Mouse (Mus musculus) hindbrain, embryonic 16.5 days (tissue): ENCODE measurements around the gene Rnh1. TPM values are rescaled to one million over a fixed set of nuclear protein-coding genes. Genes with fewer than 3 reads are reported as not detected.

Source experiments
- ATAC-seq: fragments of 200-750 bp; cut with Nextera tagmentation; 2 replicates; pipeline ENCODE4 v1.8.0; 2017; ENCODE audit warnings: moderate TSS enrichment, moderate library complexity
- H3K27ac ChIP-seq: fragments of 300-500 bp; sonication (generic); 2 replicates; pipeline ENCODE4 v1.5.1; 2014; ENCODE audit warnings: low read depth, mild to moderate bottlenecking, control low read depth, low read length, moderate library complexity
- H3K27me3 ChIP-seq: fragments of 300-500 bp; sonication (generic); replicated peaks from 2 replicates; pipeline ENCODE4 v1.6.1; 2014; ENCODE audit warnings: low read length; ENCODE audit not compliant: control insufficient read depth, insufficient read depth
- H3K36me3 ChIP-seq: fragments of 300-500 bp; sonication (generic); 2 replicates; pipeline ENCODE4 v1.6.1; 2014; ENCODE audit warnings: mild to moderate bottlenecking, low read length, moderate library complexity, mixed read lengths; ENCODE audit not compliant: control insufficient read depth, insufficient read depth
- H3K4me1 ChIP-seq: fragments of 300-500 bp; sonication (generic); 2 replicates; pipeline ENCODE4 v1.6.1; 2014; ENCODE audit warnings: low read depth, low read length; ENCODE audit not compliant: control insufficient read depth, insufficient read depth
- H3K4me2 ChIP-seq: fragments of 300-500 bp; sonication (generic); 2 replicates; pipeline ENCODE4 v1.6.1; 2014; ENCODE audit warnings: mild to moderate bottlenecking, low read length, control low read depth, moderate library complexity
- H3K4me3 ChIP-seq: fragments of 300-500 bp; sonication (generic); 2 replicates; pipeline ENCODE4 v1.5.1; 2014; ENCODE audit warnings: mild to moderate bottlenecking, low read length, control low read depth, moderate library complexity
- H3K9ac ChIP-seq: fragments of 300-500 bp; sonication (generic); 2 replicates; pipeline ENCODE4 v1.6.1; 2014; ENCODE audit warnings: low read depth, mild to moderate bottlenecking, control low read depth, low read length, moderate library complexity
- H3K9me3 ChIP-seq: fragments of 300-500 bp; sonication (generic); 2 replicates; pipeline ENCODE4 v1.6.1; 2014; ENCODE audit warnings: mild to moderate bottlenecking, low read length, moderate library complexity; ENCODE audit not compliant: control insufficient read depth
- WGBS: fragments of 180-500 bp; shearing (Covaris S2); extraction: QIAGEN DNeasy Blood & Tissue Kit; methylation state at CpG from one replicate; pipeline ENCODE4 v1.1.7; 2014; 5-methylcytosine and 5-hydroxymethylcytosine counted together
- polyA plus RNA-seq: library from polyadenylated mRNA; unstranded; fragments of >200 nt; fragmentation: Nextera tagmentation; extraction: Ambion mirVana; gene quantifications from 2 replicates; pipeline ENCODE4 v1.2.1, GENCODE M21; 2015

Gene Rnh1
- polyA plus RNA-seq, 1 experiment from 2014 or later: 54.1 TPM

DNA sequence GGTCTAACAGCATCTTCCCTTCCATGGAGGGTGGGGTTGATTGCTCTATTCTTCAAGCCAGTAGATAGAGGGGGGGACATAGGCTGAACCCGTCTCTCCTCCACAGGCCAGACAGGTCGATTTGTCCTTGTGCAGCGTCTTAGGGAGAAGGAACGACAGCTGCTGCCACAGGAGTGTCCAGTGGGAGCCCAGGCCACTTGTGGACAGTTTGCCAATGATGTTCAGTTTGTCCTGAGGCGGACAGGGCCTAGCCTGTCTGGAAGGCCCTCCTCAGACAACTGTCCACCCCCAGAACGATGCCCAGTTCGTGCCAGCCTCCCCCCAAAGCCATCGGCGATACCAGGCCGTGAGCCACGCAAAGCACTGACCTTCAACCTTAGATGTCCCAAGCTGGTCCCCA is 44.2 kb upstream of the Rnh1 start:
- Histone ChIP-seq H3K9me3 (no peaks in the 10 kb centered on the region), H3K27me3 (no peaks in the 10 kb centered on the region), H3K4me3 (no peak overlapping the region), H3K4me1 (peaks cover 14% of the 10 kb centered on the region), H3K9ac (no peak overlapping the region), H3K27ac (no peak overlapping the region), H3K4me2 (peak overlapping the region; percentile 94), H3K36me3 (no peaks in the 10 kb centered on the region)
- ATAC-seq: no peak
- 87% methylated on average over 11 of the region's 11 CpGs for WGBS

DNA sequence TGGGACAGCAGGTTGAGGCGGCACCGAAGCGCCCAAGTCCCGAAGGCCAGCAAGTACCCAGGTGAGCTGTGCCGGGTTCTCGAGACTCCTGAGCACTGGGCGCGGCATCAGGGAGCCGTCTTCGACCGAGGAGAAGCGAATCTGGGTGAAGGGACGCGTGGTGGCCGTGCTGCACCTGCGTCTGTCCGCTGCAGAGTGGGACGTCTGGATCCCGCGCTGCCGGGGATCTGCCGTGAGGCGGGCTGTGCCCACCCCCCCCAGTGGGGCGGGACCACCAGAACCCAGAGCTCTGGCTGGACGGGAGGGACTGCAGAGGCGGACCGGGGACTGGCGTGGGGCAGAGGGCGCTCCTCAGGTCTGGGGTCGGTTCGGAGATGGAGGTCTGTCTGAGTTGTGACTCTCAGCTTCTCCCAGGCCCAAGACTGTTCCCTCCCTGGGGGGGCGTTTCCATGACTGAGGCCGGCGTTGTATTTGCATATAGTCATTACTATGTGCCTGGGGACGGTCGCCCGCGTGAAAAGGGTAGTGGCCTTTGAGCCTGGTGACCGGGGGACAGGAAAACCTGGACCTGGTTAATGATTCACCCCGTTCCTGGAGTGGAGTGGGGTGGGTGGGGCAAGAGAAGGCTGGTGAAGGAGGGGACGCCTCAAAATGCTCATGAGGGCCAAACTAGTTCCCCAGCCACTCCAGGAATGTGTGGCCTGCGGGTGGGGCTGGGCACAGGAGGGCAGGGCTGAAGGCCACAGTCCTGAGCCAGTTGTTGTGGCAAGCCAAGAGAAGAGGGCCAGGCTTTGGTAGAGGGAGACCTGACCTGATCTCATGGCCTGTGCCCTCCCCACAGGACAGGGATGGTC is 43.5 kb upstream of the Rnh1 start:
- Histone ChIP-seq H3K4me2 (peak overlapping the region; percentile 94), H3K27ac (peak overlapping the region; percentile 35; the same call in 1 of the 2 replicates), H3K36me3 (no peaks in the 10 kb centered on the region), H3K27me3 (no peaks in the 10 kb centered on the region), H3K4me1 (peaks cover 14% of the 10 kb centered on the region), H3K4me3 (peak overlapping the region; percentile 60), H3K9me3 (no peaks in the 10 kb centered on the region), H3K9ac (peak overlapping the region; percentile 65)
- peak; percentile 54 for ATAC-seq
- WGBS: under 1% methylated on average over 42 of the region's 42 CpGs

DNA sequence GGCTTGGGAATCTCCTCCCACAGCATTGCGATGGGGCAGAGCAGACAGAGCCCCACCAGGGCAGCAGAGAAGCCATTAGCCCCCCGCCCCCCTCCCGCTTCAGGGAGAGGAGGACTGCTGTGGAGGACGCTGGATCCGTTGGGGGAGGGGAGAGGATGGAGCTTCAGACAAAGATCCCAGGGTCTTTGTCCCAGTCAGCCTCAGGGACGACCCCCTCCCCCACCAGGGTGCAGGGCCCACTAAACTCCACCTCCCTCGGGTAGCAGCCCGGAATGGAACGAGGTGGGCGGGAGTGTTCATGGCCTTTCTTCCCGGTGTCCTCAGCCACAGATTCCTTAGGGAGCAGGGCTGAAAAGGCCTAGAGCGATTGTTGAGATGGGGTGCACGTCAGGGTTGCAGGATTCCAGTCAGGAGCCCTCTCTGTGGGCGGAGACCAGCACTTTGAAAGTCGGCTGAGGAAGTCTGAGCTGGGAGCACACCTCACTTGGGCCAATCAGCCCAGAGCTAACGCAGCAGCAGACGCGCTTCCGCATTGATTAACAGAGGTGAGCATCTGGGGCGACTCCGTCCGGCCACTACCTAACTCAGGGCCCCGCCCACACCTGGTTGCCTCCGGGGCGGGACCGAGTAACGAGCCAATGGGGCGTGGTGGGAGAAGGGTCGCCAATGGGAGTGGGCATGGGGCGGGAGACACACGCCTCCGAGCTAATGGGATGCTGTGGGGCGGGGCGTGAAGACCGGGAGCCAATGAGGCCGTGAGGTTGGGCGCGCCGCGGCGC is 42.6 kb upstream of the Rnh1 start, which contains the start of gene Rassf7:
Gene Rassf7 (plus strand): TSS at position 760 of the 779 bp plus-strand sequence.
- H3K4me2 ChIP-seq: peak within 1 kb of the TSS; percentile 94
- H3K9ac ChIP-seq: peak within 1 kb of the TSS; percentile 65
- no peaks in the 10 kb centered on the region for H3K36me3 ChIP-seq
- peak; percentile 96 for ATAC-seq
- H3K27ac ChIP-seq: peak within 1 kb of the TSS; percentile 35
- no peaks in the 10 kb centered on the region for H3K9me3 ChIP-seq
- peak within 1 kb of the TSS; percentile 60 for H3K4me3 ChIP-seq
- H3K4me1 ChIP-seq: peaks cover 14% of the 10 kb centered on the region
- no peaks in the 10 kb centered on the region for H3K27me3 ChIP-seq
- under 1% methylated on average over 41 of the region's 41 CpGs for WGBS

DNA sequence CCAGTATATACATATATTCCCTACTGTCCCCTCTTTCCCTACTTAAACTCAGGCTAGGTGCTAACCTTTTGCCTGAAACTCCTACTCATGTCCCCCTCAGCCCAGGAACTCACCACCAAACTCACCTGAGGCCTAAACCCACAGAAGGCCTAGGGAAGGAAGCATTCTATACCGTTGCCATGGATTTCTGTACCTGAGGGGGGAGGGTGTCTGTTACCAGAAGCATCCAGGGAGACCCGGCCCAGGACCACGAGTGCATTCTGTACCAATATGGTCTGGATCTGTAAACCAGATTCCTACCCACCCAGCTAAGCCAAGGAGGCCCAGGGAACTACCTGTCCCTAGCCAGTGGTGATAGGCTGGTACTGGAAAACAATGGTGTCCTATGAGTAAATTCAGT is 41.7 kb upstream of the Rnh1 start:
- WGBS: 77% methylated on average over 3 of the region's 3 CpGs
- H3K36me3 ChIP-seq: no peaks in the 10 kb centered on the region
- H3K9me3 ChIP-seq: no peaks in the 10 kb centered on the region
- H3K4me2 ChIP-seq: no peak overlapping the region
- no peak overlapping the region for H3K4me3 ChIP-seq
- no peak for ATAC-seq
- H3K27ac ChIP-seq: no peak overlapping the region
- peaks cover 14% of the 10 kb centered on the region for H3K4me1 ChIP-seq
- no peak overlapping the region for H3K9ac ChIP-seq
- H3K27me3 ChIP-seq: no peaks in the 10 kb centered on the region

DNA sequence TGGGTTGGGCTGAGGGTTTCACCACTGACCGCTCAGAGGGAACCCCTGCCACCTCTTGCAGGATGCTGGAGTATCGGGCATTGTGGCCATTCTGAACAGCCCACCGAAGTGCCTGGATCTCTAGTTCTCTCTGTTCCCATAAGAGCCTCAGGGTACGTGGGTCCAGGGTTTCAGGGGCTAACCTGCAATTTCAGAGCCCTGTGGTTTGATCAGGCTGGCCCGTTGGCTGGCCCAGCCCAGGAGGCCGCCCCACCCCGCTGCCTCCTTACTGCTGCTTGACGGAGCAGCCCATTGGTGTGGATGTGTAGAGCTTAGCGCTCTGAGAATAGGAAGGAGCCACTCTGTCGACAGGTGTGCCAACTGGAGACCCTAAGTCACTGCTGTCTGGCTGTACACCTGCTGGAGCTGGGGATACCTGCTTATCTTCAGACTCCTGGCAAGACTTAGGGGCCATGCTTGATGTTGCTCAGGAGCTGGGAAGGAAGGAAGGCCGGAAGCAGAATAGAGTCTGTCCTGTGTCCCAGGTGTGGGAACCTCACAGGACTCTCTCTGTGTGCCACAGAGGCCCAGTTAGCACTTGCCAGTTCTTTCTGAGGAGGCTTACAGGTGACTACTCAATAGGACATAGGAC is 41.1 kb upstream of the Rnh1 start, which contains the start of gene Lmntd2:
Gene Lmntd2 (minus strand): TSS at position 476 of the 631 bp plus-strand sequence.
- Histone ChIP-seq H3K27me3 (no peaks in the 10 kb centered on the region), H3K4me1 (peaks cover 14% of the 10 kb centered on the region), H3K27ac (peak within 1 kb of the TSS; percentile 15; the same call in 1 of the 2 replicates), H3K36me3 (no peaks in the 10 kb centered on the region), H3K9ac (peak within 1 kb of the TSS; percentile 65), H3K4me2 (peak within 1 kb of the TSS; percentile 94), H3K9me3 (no peaks in the 10 kb centered on the region), H3K4me3 (peak within 1 kb of the TSS; percentile 60)
- ATAC-seq: no peak
- 93% methylated on average over 11 of the region's 11 CpGs for WGBS

DNA sequence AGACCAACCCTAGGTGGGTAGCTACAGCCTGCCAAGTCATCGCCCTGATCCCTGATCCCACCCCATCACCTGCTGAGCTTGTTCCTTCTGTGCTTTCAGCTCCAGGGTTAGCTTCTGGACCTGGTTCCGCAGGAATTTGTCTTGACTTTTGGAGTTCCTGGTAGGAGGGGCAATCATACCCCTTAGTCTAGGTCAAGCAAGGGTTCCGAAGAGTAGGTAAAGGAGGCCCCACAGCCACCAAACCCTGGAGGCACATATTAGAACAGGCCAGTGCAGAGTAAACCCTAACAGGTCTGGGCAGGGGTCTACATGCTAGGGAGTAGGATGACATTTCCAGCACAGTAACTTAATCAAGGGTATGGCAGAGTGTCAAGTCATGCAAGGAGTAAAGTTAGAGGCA is 40.5 kb upstream of the Rnh1 start:
- Histone ChIP-seq H3K4me1 (peaks cover 14% of the 10 kb centered on the region), H3K9ac (no peak overlapping the region), H3K4me2 (no peak overlapping the region), H3K27ac (no peak overlapping the region), H3K4me3 (no peak overlapping the region), H3K36me3 (no peaks in the 10 kb centered on the region), H3K27me3 (no peaks in the 10 kb centered on the region), H3K9me3 (no peaks in the 10 kb centered on the region)
- WGBS: 91% methylated on average over 3 of the region's 3 CpGs
- no peak for ATAC-seq

DNA sequence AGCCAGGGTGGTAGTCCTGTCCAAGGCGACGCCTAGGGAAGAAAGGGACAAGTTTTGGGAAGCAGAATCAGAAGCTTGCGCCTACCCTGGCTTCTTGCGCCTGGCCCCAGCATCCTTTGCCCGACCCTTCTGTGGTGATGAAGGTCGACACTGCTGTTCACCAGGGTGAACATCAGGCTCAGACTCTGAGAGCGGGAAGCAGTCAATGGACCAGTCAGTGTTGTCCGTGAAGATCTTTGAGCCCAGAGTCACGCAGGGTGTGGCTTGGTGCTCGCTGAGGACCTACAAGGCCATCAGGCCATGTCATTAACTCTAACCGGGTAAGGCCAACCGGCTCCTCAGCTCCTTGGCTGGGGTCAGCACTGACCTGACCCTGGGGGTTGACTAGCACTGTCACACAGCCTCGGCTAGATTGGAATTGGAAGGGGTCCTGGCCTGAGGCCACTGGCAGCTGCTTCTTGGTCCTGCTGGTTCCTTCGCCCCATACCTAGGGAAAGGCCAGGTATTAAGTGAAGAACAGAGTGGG is 38.0 kb upstream of the Rnh1 start:
- 90% methylated on average over 14 of the region's 14 CpGs for WGBS

DNA sequence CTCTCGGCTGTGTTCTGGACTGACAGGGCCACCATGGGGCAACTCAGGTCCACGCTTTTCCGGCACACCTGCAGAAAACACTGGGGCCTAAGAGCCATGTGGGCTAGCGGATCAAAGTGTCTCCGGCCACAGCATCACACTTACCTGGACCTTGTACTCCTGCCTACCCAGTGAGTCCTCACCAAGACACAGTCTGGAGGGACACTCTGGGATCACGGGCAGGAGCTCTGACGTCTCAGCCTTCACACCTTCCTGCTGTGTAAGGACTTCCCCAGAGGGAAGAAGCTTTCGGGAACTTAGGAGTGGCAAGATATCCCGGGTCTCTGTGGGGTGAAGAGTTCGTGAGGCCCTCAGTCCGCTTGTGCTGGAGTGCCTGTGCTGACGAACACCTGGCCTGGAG is 37.5 kb upstream of the Rnh1 start:
- Histone ChIP-seq H3K27ac (no peak overlapping the region), H3K9ac (no peak overlapping the region), H3K36me3 (no peaks in the 10 kb centered on the region), H3K4me2 (no peak overlapping the region), H3K27me3 (no peaks in the 10 kb centered on the region), H3K4me3 (no peak overlapping the region), H3K9me3 (no peaks in the 10 kb centered on the region), H3K4me1 (peaks cover 4% of the 10 kb centered on the region)
- WGBS: 85% methylated on average over 12 of the region's 12 CpGs
- no peak for ATAC-seq

More for the DNA sequence above, 38.0 kb upstream of the Rnh1 start:
- no peak overlapping the region for H3K4me2 ChIP-seq
- no peaks in the 10 kb centered on the region for H3K9me3 ChIP-seq
- no peaks in the 10 kb centered on the region for H3K36me3 ChIP-seq
- ATAC-seq: no peak
- H3K9ac ChIP-seq: no peak overlapping the region
- H3K4me3 ChIP-seq: no peak overlapping the region
- H3K27me3 ChIP-seq: no peaks in the 10 kb centered on the region
- no peak overlapping the region for H3K27ac ChIP-seq
- H3K4me1 ChIP-seq: peaks cover 5% of the 10 kb centered on the region
